Mouse (Mus musculus) intestine, postnatal 0 days (tissue): Measurements from ENCODE around the gene Kcnab3. TPM values are rescaled to one million over a fixed set of nuclear protein-coding genes. Genes with fewer than 3 reads are reported as not detected.

Source experiments
- ATAC-seq: fragments of 200-750 bp; cut with Nextera tagmentation; 2 replicates; pipeline ENCODE4 v1.8.0; 2017; ENCODE audit warnings: mild to moderate bottlenecking, moderate TSS enrichment, moderate library complexity
- H3K27ac ChIP-seq: fragments of 300-500 bp; sonication (generic); 2 replicates; pipeline ENCODE4 v1.5.1; 2014; ENCODE audit warnings: mild to moderate bottlenecking, low read depth, low read length, moderate library complexity
- H3K27me3 ChIP-seq: fragments of 300-500 bp; sonication (generic); replicated peaks from 2 replicates; pipeline ENCODE4 v1.6.1; 2014; ENCODE audit warnings: low read length, mixed read lengths; ENCODE audit not compliant: control insufficient read depth, insufficient read depth
- H3K36me3 ChIP-seq: fragments of 300-500 bp; sonication (generic); 2 replicates; pipeline ENCODE4 v1.6.1; 2014; ENCODE audit warnings: mild to moderate bottlenecking, moderate library complexity; ENCODE audit not compliant: control insufficient read depth, insufficient read depth
- H3K4me1 ChIP-seq: fragments of 300-500 bp; sonication (generic); replicated peaks from 2 replicates; pipeline ENCODE4 v1.6.1; 2014; ENCODE audit warnings: antibody characterized with exemption, low read length, mixed read lengths; ENCODE audit not compliant: control insufficient read depth, insufficient read depth
- H3K4me2 ChIP-seq: fragments of 300-500 bp; sonication (generic); replicated peaks from 2 replicates; pipeline ENCODE4 v1.6.1; 2014; ENCODE audit warnings: low read depth, mild to moderate bottlenecking, moderate library complexity
- H3K4me3 ChIP-seq: fragments of 300-500 bp; sonication (generic); 2 replicates; pipeline ENCODE4 v1.5.1; 2014; ENCODE audit warnings: low read depth, low read length
- H3K9ac ChIP-seq: fragments of 300-500 bp; sonication (generic); 2 replicates; pipeline ENCODE4 v1.6.1; 2014; ENCODE audit warnings: mild to moderate bottlenecking, low read depth, low read length
- H3K9me3 ChIP-seq: fragments of 300-500 bp; sonication (generic); 2 replicates; pipeline ENCODE4 v1.6.1; 2016; ENCODE audit warnings: mixed run types; ENCODE audit not compliant: control insufficient read depth
- CTCF ChIP-seq: sonication (generic); IDR thresholded peaks from 2 replicates; pipeline ENCODE4 v1.5.1; 2016; ENCODE audit warnings: low read depth, mild to moderate bottlenecking, control low read depth, antibody characterized with exemption, moderate library complexity
- WGBS: fragments of 180-500 bp; shearing (Covaris S2); extraction: QIAGEN DNeasy Blood & Tissue Kit; methylation state at CpG from one replicate; pipeline ENCODE4 v1.1.7; 2014; 5-methylcytosine and 5-hydroxymethylcytosine counted together
- polyA plus RNA-seq: library from polyadenylated mRNA; unstranded; fragments of >200 nt; fragmentation: Nextera tagmentation; extraction: Ambion mirVana; gene quantifications from 2 replicates; pipeline ENCODE4 v1.2.1, GENCODE M21; 2015

Kcnab3 gene
- polyA plus RNA-seq, 1 experiment from 2014 or later: 1.4 TPM

GRCm38 (mm10) chr11:69322010-69322409, 4.0 kb upstream of the Kcnab3 start:
- 70% methylated on average over 6 of the region's 6 CpGs for WGBS

GRCm38 (mm10) chr11:69322693-69323471, 3.2 kb upstream of the Kcnab3 start:
- Histone ChIP-seq H3K4me2 (peak overlapping the region; percentile 76), H3K36me3 (peaks cover 19% of the 10 kb centered on the region), H3K4me1 (0 out of 2 replicates have a peak, but pooled peaks cover 2% of the 10 kb centered on the region), H3K9me3 (no peaks in the 10 kb centered on the region), H3K9ac (peak overlapping the region; percentile 66), H3K4me3 (peak overlapping the region; percentile 66), H3K27me3 (peaks cover 5% of the 10 kb centered on the region; the same call in 1 of the 2 replicates), H3K27ac (peak overlapping the region; percentile 84)
- 11% methylated on average over 18 of the region's 18 CpGs for WGBS
- no peak for ATAC-seq
- no peak for TF ChIP-seq CTCF

More at GRCm38 (mm10) chr11:69322010-69322409, 4.0 kb upstream of the Kcnab3 start:
- no peak for TF ChIP-seq CTCF
- H3K9me3 ChIP-seq: no peaks in the 10 kb centered on the region
- peaks cover 2% of the 10 kb centered on the region; the same call in 1 of the 2 replicates for H3K27me3 ChIP-seq
- 0 out of 2 replicates have a peak, but pooled peaks cover 2% of the 10 kb centered on the region for H3K4me1 ChIP-seq
- no peak overlapping the region for H3K27ac ChIP-seq
- H3K9ac ChIP-seq: peak overlapping the region; percentile 23; the same call in 1 of the 2 replicates
- no peak overlapping the region for H3K4me3 ChIP-seq
- no peak for ATAC-seq
- H3K36me3 ChIP-seq: peaks cover 24% of the 10 kb centered on the region
- peak overlapping the region; percentile 76; the same call in 1 of the 2 replicates for H3K4me2 ChIP-seq

GRCm38 (mm10) chr11:69323667-69324111, 2.4 kb upstream of the Kcnab3 start, which contains the start of the genes Cntrob and Trappc1:
TSS of gene Cntrob (minus strand) at chr11:69323775.
TSS of gene Trappc1 (plus strand) at chr11:69323980.
- ATAC-seq: peak; percentile 94
- Histone ChIP-seq H3K9me3 (no peaks in the 10 kb centered on the region), H3K4me3 (peak within 1 kb of the TSS; percentile 66), H3K4me1 (0 out of 2 replicates have a peak, but pooled peaks cover 2% of the 10 kb centered on the region), H3K27me3 (peaks cover 5% of the 10 kb centered on the region; the same call in 1 of the 2 replicates), H3K9ac (peak within 1 kb of the TSS; percentile 68), H3K27ac (peak within 1 kb of the TSS; percentile 84), H3K36me3 (peaks cover 18% of the 10 kb centered on the region), H3K4me2 (peak within 1 kb of the TSS; percentile 76)
- 0 out of 2 replicates have a peak, but pooled peaks have one; percentile 2 for TF ChIP-seq CTCF
- WGBS: under 1% methylated on average over 30 of the region's 30 CpGs

GRCm38 (mm10) chr11:69324749-69325148, 1.3 kb upstream of the Kcnab3 start:
- ATAC-seq: no peak
- WGBS: 74% methylated on average over 6 of the region's 6 CpGs
- 0 out of 2 replicates have a peak overlapping the region, but pooled peaks have one; percentile 68 for H3K9ac ChIP-seq
- 0 out of 2 replicates have a peak, but pooled peaks cover 2% of the 10 kb centered on the region for H3K4me1 ChIP-seq
- TF ChIP-seq CTCF: no peak
- H3K9me3 ChIP-seq: no peaks in the 10 kb centered on the region
- peak overlapping the region; percentile 76 for H3K4me2 ChIP-seq
- H3K4me3 ChIP-seq: peak overlapping the region; percentile 66
- H3K36me3 ChIP-seq: peaks cover 9% of the 10 kb centered on the region
- no peak overlapping the region for H3K27ac ChIP-seq
- peaks cover 5% of the 10 kb centered on the region; the same call in 1 of the 2 replicates for H3K27me3 ChIP-seq

- peak overlapping the region; percentile 46 for H3K9ac ChIP-seq
- H3K4me3 ChIP-seq: peak overlapping the region; percentile 54
- ATAC-seq: no peak
- peaks cover 5% of the 10 kb centered on the region; the same call in 1 of the 2 replicates for H3K27me3 ChIP-seq
- 0 out of 2 replicates have a peak, but pooled peaks cover 2% of the 10 kb centered on the region for H3K4me1 ChIP-seq
- no peaks in the 10 kb centered on the region for H3K9me3 ChIP-seq
- 2% methylated on average over 44 of the region's 45 CpGs for WGBS
- no peak overlapping the region for H3K27ac ChIP-seq
- H3K36me3 ChIP-seq: no peaks in the 10 kb centered on the region
- TF ChIP-seq CTCF: no peak
- peak overlapping the region; percentile 99 for H3K4me2 ChIP-seq
These were observed 524 bp downstream of the Kcnab3 start for GRCm38 (mm10) chr11:69326408-69327156.

GRCm38 (mm10) chr11:69327157-69327442, 1.0 kb downstream of the Kcnab3 start:
- no peak overlapping the region for H3K27ac ChIP-seq
- no peak overlapping the region for H3K4me2 ChIP-seq
- 0 out of 2 replicates have a peak, but pooled peaks have one; percentile 9 for TF ChIP-seq CTCF
- no peak for ATAC-seq
- no peaks in the 10 kb centered on the region for H3K9me3 ChIP-seq
- H3K9ac ChIP-seq: no peak overlapping the region
- H3K4me3 ChIP-seq: no peak overlapping the region
- no peaks in the 10 kb centered on the region for H3K36me3 ChIP-seq
- H3K27me3 ChIP-seq: peaks cover 5% of the 10 kb centered on the region; the same call in 1 of the 2 replicates
- WGBS: 27% methylated on average over 9 of the region's 9 CpGs
- 0 out of 2 replicates have a peak, but pooled peaks cover 2% of the 10 kb centered on the region for H3K4me1 ChIP-seq
